Mouse (Mus musculus) forebrain, embryonic 16.5 days (tissue): ENCODE measurements around the gene Traf3ip1. TPM values are rescaled to one million over a fixed set of nuclear protein-coding genes. Genes with fewer than 3 reads are reported as not detected.

Experiments used
- ATAC-seq: fragments of 200-750 bp; cut with Nextera tagmentation; 2 replicates; pipeline ENCODE4 v1.8.0; 2017; ENCODE audit warnings: mild to moderate bottlenecking, moderate library complexity
- H3K27ac ChIP-seq: fragments of 300-500 bp; sonication (generic); 2 replicates; pipeline ENCODE4 v1.5.1; 2014; ENCODE audit warnings: low read length, control low read depth
- H3K27me3 ChIP-seq: fragments of 300-500 bp; sonication (generic); replicated peaks from 2 replicates; pipeline ENCODE4 v1.6.1; 2014; ENCODE audit warnings: low read length; ENCODE audit not compliant: control insufficient read depth, insufficient read depth
- H3K36me3 ChIP-seq: fragments of 300-500 bp; sonication (generic); 2 replicates; pipeline ENCODE4 v1.6.1; 2014; ENCODE audit not compliant: control insufficient read depth, insufficient read depth
- H3K4me1 ChIP-seq: fragments of 300-500 bp; sonication (generic); replicated peaks from 2 replicates; pipeline ENCODE4 v1.6.1; 2014; ENCODE audit warnings: low read length; ENCODE audit not compliant: control insufficient read depth, insufficient read depth
- H3K4me2 ChIP-seq: fragments of 300-500 bp; sonication (generic); 2 replicates; pipeline ENCODE4 v1.6.1; 2014; ENCODE audit warnings: mild to moderate bottlenecking, low read length, control low read depth
- H3K4me3 ChIP-seq: fragments of 300-500 bp; sonication (generic); replicated peaks from 2 replicates; pipeline ENCODE4 v1.5.1; 2014; ENCODE audit warnings: mild to moderate bottlenecking, low read length, control low read depth
- H3K9ac ChIP-seq: fragments of 300-500 bp; sonication (generic); replicated peaks from 2 replicates; pipeline ENCODE4 v1.6.1; 2014; ENCODE audit warnings: low read depth, low read length, control low read depth
- H3K9me3 ChIP-seq: fragments of 300-500 bp; sonication (generic); 2 replicates; pipeline ENCODE4 v1.6.1; 2016; ENCODE audit warnings: low read length; ENCODE audit not compliant: control insufficient read depth
- WGBS: fragments of 180-500 bp; shearing (Covaris S2); extraction: QIAGEN DNeasy Blood & Tissue Kit; methylation state at CpG from one replicate; pipeline ENCODE4 v1.1.7; 2014; 5-methylcytosine and 5-hydroxymethylcytosine counted together
- polyA plus RNA-seq: library from polyadenylated mRNA; unstranded; fragments of >200 nt; fragmentation: Nextera tagmentation; extraction: Ambion mirVana; gene quantifications from 2 replicates; pipeline ENCODE4 v1.2.1, GENCODE M21; 2015

The Traf3ip1 gene
- polyA plus RNA-seq: 10.9 and 13.2 TPM in 2 replicates

DNA sequence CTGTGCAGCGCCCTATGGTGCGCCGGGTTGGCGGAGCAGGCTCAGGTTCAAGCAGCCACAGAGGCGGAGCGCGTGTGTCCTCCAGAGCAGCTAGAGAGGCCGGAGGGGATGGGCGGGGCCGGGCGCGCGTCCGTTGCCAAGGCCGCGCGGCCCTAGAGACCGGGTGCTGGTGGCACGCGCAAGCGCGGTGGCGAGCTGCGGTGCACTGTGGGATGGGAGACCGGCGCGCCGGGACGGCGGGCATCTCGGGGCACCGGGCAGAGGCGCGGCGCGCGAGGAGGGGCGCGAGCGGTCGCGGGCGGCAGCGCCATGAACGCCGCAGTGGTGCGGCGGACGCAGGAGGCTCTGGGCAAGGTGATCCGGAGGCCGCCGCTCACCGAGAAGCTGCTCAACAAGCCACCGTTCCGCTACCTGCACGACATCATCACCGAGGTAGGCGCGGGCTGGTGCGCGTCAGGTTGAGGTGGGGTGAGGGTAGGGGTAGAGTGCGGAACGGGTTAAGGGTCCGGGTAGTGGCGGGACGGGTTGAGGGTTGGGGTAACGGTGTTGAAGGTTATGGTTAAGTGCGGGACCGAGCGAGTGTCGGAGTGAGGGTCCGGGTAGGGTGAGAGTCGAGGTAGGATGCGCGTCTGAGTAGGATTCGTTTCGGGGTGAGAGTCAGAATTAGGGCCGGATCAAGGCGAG lies at the start of gene Traf3ip1:
Traf3ip1 (plus strand) TSS at position 191 of the 684 bp plus-strand sequence.
- H3K4me3 ChIP-seq: peak within 1 kb of the TSS; percentile 92
- H3K4me2 ChIP-seq: peak within 1 kb of the TSS; percentile 93
- H3K9me3 ChIP-seq: no peaks in the 10 kb centered on the region
- under 1% methylated on average over 78 of the region's 79 CpGs for WGBS
- peak within 1 kb of the TSS; percentile 89 for H3K9ac ChIP-seq
- no peaks in the 10 kb centered on the region for H3K27me3 ChIP-seq
- ATAC-seq: peak; percentile 99
- peaks cover 14% of the 10 kb centered on the region for H3K4me1 ChIP-seq
- no peaks in the 10 kb centered on the region for H3K36me3 ChIP-seq
- no peak within 1 kb of the TSS for H3K27ac ChIP-seq

DNA sequence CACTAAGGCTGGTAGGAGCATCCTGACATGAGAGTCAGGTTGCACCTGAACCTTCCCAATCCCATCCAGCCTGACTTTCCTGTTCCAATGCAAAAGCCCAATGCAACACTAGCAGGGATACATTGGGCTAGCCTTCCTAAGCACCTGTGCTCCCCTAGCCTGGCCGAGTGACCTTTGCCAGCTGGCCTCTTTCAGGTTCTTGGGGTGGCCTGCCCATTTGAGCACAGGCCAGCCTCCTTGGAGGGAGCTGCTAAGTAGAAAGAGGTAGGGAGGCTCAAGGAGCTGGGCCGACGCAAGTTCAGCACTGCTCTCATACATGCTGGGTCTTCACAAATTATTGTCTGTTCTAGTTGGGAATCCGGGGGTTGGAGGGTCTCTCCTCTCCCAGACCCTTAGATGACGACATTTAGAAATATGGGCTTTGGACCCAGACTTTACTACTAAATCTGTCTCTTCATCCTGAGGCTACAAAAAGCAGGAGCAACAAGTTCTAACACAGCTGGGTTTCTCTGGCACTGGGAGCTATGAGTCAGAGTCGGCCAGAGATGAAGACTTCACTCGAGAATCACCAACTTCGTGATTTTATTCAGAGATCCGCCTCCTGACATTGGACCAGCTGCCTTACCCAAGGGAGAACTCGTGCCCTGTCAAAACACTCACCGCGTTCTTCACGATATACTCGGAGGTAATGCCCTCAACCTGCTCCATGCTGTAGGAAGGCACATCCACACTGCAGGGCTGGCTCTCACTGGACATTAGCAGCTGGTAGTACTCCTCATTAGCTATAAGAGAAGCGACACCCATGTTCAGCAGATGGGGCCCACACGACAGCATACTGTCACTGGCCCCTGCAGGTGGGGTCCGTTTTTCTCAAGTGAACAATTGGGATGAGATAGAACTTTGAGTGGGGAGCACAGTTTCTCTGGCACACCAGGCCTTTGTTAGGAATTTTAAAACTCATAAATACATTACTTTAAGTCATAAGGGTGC lies 49.3 kb upstream of the Traf3ip1 start:
- 93% methylated on average over 17 of the region's 17 CpGs for WGBS
- Histone ChIP-seq H3K9ac (no peak overlapping the region), H3K4me3 (no peak overlapping the region), H3K4me1 (no peaks in the 10 kb centered on the region), H3K27ac (no peak overlapping the region), H3K9me3 (peaks cover 5% of the 10 kb centered on the region; the same call in 1 of the 2 replicates), H3K27me3 (no peaks in the 10 kb centered on the region), H3K36me3 (peaks cover 28% of the 10 kb centered on the region), H3K4me2 (no peak overlapping the region)
- ATAC-seq: no peak

DNA sequence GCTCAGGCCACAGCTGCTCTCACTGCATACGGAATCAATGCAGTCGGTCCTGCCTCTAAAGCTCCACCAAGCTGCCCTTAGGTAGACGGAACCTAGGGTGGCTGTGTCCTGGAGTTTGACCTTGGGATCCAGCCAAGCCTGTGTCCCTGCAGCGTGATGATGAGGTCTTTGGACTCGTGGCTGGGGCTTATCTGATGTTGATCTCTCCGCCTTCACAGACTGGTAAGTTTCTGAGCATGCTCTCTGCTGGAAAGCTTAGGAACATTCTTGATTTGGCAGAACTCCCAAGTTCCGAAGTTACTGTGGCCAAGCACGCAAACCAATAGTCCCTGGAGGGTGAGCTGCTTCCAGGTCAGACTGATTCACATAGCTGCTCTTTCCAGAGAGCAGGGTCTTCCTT lies 48.4 kb upstream of the Traf3ip1 start:
- Histone ChIP-seq H3K4me1 (no peaks in the 10 kb centered on the region), H3K9ac (no peak overlapping the region), H3K27ac (no peak overlapping the region), H3K9me3 (peaks cover 5% of the 10 kb centered on the region; the same call in 1 of the 2 replicates), H3K4me2 (no peak overlapping the region), H3K4me3 (no peak overlapping the region), H3K27me3 (no peaks in the 10 kb centered on the region), H3K36me3 (peaks cover 28% of the 10 kb centered on the region)
- no peak for ATAC-seq
- WGBS: 82% methylated on average over 8 of the region's 8 CpGs

DNA sequence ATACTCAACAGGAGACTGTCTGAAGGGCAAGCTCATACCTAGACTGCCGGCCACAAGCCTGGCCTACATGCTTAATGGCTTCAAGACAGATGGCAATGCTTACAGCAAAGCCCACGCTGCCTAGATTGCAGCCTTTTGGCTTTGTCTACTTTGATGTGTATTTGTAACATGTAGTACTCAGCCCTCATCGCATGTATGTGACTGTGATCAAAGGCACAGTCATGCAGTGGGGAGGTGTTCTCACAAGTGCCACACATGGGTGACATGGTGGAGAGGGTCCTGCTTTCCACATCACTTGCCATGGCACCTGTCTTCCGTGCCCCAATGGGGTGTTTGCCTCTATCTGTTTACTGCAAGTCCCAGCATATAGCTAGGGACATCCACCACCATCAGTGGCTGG lies 47.9 kb upstream of the Traf3ip1 start:
- H3K4me1 ChIP-seq: no peaks in the 10 kb centered on the region
- peaks cover 28% of the 10 kb centered on the region for H3K36me3 ChIP-seq
- WGBS: 94% methylated on average over 4 of the region's 4 CpGs
- H3K27ac ChIP-seq: no peak overlapping the region
- no peak overlapping the region for H3K4me2 ChIP-seq
- H3K27me3 ChIP-seq: no peaks in the 10 kb centered on the region
- H3K9ac ChIP-seq: no peak overlapping the region
- H3K4me3 ChIP-seq: no peak overlapping the region
- peaks cover 5% of the 10 kb centered on the region; the same call in 1 of the 2 replicates for H3K9me3 ChIP-seq
- no peak for ATAC-seq

DNA sequence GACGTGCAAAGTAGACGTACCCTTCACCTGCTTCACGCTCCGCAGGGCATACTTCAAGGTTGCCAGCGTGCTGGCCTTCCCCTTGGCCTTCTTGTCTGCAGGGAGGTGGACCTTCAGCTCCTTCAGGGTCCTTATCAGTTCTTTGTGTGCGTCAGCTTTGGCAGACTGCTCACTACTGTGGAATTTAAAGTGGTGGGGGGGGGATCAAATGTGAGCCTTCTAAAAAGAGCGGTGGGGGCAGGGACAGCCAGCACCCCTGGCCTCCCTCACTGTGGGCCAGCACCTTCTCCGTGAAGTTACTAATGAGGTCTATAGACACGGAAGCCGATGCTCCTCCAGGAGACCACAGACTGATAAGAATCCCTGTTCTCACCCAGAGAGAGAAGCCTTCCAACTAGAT lies 45.8 kb upstream of the Traf3ip1 start:
- no peaks in the 10 kb centered on the region for H3K27me3 ChIP-seq
- H3K9me3 ChIP-seq: peaks cover 5% of the 10 kb centered on the region; the same call in 1 of the 2 replicates
- H3K9ac ChIP-seq: no peak overlapping the region
- H3K27ac ChIP-seq: no peak overlapping the region
- no peaks in the 10 kb centered on the region for H3K4me1 ChIP-seq
- no peak overlapping the region for H3K4me2 ChIP-seq
- no peak overlapping the region for H3K4me3 ChIP-seq
- peaks cover 25% of the 10 kb centered on the region for H3K36me3 ChIP-seq
- 95% methylated on average over 10 of the region's 10 CpGs for WGBS
- no peak for ATAC-seq

DNA sequence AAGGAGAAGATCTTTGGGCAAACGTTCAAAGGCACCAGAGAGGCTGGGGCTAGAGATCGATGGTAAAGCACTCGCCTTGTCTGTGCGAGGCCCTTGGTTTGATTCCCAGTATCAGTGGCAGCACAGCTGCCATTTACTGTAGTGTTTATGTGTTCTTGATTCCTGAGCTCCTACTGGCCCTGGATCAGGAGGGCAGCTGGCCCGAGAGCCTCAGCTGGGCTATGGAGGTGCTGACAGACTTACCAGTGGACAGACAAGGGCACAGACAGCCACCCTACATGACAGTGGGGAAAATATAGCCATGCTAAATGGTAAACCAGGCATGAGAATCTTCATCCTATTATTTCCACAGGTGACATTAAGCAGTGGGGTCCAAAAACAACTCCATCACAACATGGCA lies 43.6 kb upstream of the Traf3ip1 start:
- peaks cover 5% of the 10 kb centered on the region; the same call in 1 of the 2 replicates for H3K9me3 ChIP-seq
- no peaks in the 10 kb centered on the region for H3K27me3 ChIP-seq
- no peak overlapping the region for H3K4me3 ChIP-seq
- no peak for ATAC-seq
- peaks cover 19% of the 10 kb centered on the region for H3K36me3 ChIP-seq
- H3K27ac ChIP-seq: no peak overlapping the region
- peaks cover 7% of the 10 kb centered on the region for H3K4me1 ChIP-seq
- H3K4me2 ChIP-seq: no peak overlapping the region
- no peak overlapping the region for H3K9ac ChIP-seq
- WGBS: 92% methylated on average over 5 of the region's 5 CpGs

DNA sequence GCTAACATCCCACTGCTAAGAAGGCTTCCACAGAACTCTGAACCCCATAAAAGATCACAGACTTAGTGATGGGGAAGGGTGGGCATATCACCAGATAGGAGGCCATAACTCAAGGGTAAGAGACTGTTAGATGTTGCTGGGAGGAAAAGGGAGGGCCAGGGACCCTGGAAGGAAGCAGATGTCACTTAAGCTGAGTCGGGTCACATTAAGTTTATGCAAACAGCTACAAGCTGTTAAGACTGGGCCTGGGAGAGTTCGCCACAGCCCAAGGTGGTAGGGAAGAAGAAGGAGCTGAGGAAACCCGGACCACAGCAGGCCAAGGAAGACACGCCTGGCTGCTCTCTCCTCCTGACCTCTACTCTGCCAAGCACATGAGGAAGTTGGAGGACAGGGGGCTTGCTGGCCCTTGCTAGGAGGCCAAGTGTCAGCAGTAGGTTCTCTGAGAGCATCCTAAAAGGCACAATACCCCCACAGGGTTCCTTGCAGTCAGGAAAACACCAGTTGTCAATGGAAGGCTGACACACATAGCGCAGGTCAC lies 42.8 kb upstream of the Traf3ip1 start:
- no peak overlapping the region for H3K4me2 ChIP-seq
- no peaks in the 10 kb centered on the region for H3K27me3 ChIP-seq
- ATAC-seq: no peak
- peaks cover 19% of the 10 kb centered on the region for H3K36me3 ChIP-seq
- H3K9ac ChIP-seq: no peak overlapping the region
- H3K4me3 ChIP-seq: no peak overlapping the region
- peaks cover 15% of the 10 kb centered on the region for H3K4me1 ChIP-seq
- H3K9me3 ChIP-seq: peaks cover 5% of the 10 kb centered on the region; the same call in 1 of the 2 replicates
- 83% methylated on average over 5 of the region's 5 CpGs for whole genome bisulfite sequencing
- H3K27ac ChIP-seq: no peak overlapping the region

DNA sequence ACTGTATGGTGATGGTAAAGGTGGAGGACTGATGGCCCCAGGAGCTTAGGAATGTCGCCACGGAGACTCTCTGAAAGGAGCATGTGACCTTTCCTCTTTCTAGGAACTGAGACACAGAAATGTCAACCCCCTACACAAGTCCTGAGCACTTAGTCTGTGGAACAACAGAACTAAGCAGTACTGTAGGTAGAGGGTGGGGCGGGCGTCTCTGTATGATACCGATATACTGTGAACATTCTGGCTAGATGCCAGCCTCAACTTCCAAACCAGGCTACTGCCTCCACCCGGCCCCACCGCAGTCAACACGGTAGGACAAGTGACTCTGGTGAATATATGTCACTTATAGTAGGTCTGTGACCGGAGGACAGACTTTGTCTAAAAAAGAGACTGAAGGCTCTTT lies 40.5 kb upstream of the Traf3ip1 start:
- no peak overlapping the region for H3K4me2 ChIP-seq
- H3K4me3 ChIP-seq: no peak overlapping the region
- no peak overlapping the region for H3K27ac ChIP-seq
- WGBS: 87% methylated on average over 9 of the region's 9 CpGs
- no peaks in the 10 kb centered on the region for H3K36me3 ChIP-seq
- H3K4me1 ChIP-seq: peaks cover 36% of the 10 kb centered on the region
- H3K9ac ChIP-seq: no peak overlapping the region
- no peak for ATAC-seq
- H3K9me3 ChIP-seq: no peaks in the 10 kb centered on the region
- no peaks in the 10 kb centered on the region for H3K27me3 ChIP-seq

DNA sequence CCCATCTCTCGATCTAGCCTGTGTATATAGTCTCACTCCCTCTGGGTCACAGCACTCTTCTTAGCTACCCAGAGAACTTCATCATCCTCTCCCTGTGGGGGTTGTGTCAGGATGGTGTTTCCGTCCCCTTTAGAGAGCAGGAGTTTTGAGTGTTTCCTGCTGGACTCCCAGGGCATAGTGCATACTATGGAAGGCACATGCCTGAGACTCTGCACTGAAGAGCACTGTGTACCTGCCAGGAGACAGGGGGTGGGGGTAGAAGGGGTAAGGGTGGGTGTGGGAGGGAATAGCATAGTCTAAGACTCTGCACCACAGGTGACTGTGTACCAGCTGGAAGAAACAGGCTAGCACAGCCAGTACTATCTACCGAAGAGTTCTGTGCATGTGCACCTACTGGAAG lies 40.1 kb upstream of the Traf3ip1 start:
- ATAC-seq: no peak
- no peaks in the 10 kb centered on the region for H3K27me3 ChIP-seq
- 94% methylated on average over 3 of the region's 3 CpGs for WGBS

More for the DNA sequence above, 40.1 kb upstream of the Traf3ip1 start:
- H3K9ac ChIP-seq: no peak overlapping the region
- no peak overlapping the region for H3K4me3 ChIP-seq
- H3K4me1 ChIP-seq: peaks cover 36% of the 10 kb centered on the region
- H3K9me3 ChIP-seq: no peaks in the 10 kb centered on the region
- no peaks in the 10 kb centered on the region for H3K36me3 ChIP-seq
- no peak overlapping the region for H3K27ac ChIP-seq
- H3K4me2 ChIP-seq: no peak overlapping the region
